Mouse (Mus musculus): ENCODE measurements around the gene Slc44a5. TPM values are rescaled to one million over a fixed set of nuclear protein-coding genes. Genes with fewer than 3 reads are reported as not detected.

Gene Slc44a5
- polyA plus RNA-seq (2012; rRNA removed): 0.06 and 0.08 TPM in 2 replicates

GRCm38 (mm10) chr3:153973171-153973948, at the start of gene Slc44a5:
TSS of gene Slc44a5 (plus strand) at chr3:153973436.

GRCm38 (mm10) chr3:153944335-153944990, 28.8 kb upstream of the Slc44a5 start, which contains the start of gene Acadm:
TSS of gene Acadm (minus strand) at chr3:153944632.

Other genes with a start within 250 kb of the Slc44a5 start
- gene St6galnac3, start 248.3 kb upstream of the Slc44a5 start, polyA plus RNA-seq (2012; rRNA removed): 1.4 and 1.5 TPM in 2 replicates
- not detected in 2 replicates for gene Asb17, start 129.2 kb upstream of the Slc44a5 start, polyA plus RNA-seq (2012; rRNA removed)
- 0.24 and 0.37 TPM in 2 replicates for gene Msh4, start 67.3 kb upstream of the Slc44a5 start, polyA plus RNA-seq (2012; rRNA removed)
- 33.2 and 44.5 TPM in 2 replicates for gene Rabggtb, start 60.4 kb upstream of the Slc44a5 start, polyA plus RNA-seq (2012; rRNA removed)
- 23.9 and 31.6 TPM in 2 replicates for gene Acadm, start 28.8 kb upstream of the Slc44a5 start, polyA plus RNA-seq (2012; rRNA removed)

Measured in ovary, adult 2 months (tissue).